Comparison of ENCODE assay signal across 8 mouse cellular contexts in genomic region chr1:151564377-151564776, GRCm38 (mm10). TPM values are rescaled to one million over a fixed set of nuclear protein-coding genes. Genes with fewer than 3 reads are reported as not detected.
DNase-seq lines count a peak whose midpoint lies in the region; ATAC-seq lines count a peak whose summit lies in the region.

No protein-coding gene starts in this region.

- peak; percentile 85 to 92 for DNase-seq in adrenal gland, adult 18-20 months (ENCODE audit: low spot score in 2 of 2)
- DNase-seq in embryo, embryonic 10 days (ENCODE audit: low spot score) = peak; percentile 86
- DNase-seq in gastrocnemius, postnatal 14 days = peak; percentile 89
- peak; percentile 83 for DNase-seq in kidney, adult 18-20 months
- peak; percentile 84 for DNase-seq in left cerebral cortex, postnatal 4 days
- DNase-seq in midbrain, embryonic 14.5 days = peak; percentile 79
- DNase-seq in skeletal muscle tissue, adult 2 months (ENCODE audit: low read depth, low spot score) = peak; percentile 61
- DNase-seq in yolk sac, embryonic 10.5 days (ENCODE audit: low spot score) = peak; percentile 77

- no peak overlapping the region for H3K9ac ChIP-seq in midbrain, embryonic 14.5 days (replicated peaks; ENCODE audit: low read length)

- no peaks in the 10 kb centered on the region for H3K4me1 ChIP-seq in midbrain, embryonic 14.5 days (ENCODE audit: control insufficient read depth, insufficient read depth, low read length)

- no peaks in the 10 kb centered on the region for H3K36me3 ChIP-seq in midbrain, embryonic 14.5 days (ENCODE audit: control insufficient read depth, insufficient read depth, low read length)

- WGBS in midbrain, embryonic 14.5 days = 16% methylated on average over 12 of the region's 12 CpGs

- no peak overlapping the region for H3K27ac ChIP-seq in midbrain, embryonic 14.5 days (replicated peaks; ENCODE audit: low read depth, low read length)

- H3K4me2 ChIP-seq in midbrain, embryonic 14.5 days (ENCODE audit: low read length) = 0 out of 2 replicates have a peak overlapping the region, but pooled peaks have one; percentile 4

- H3K4me3 ChIP-seq in midbrain, embryonic 14.5 days (replicated peaks; ENCODE audit: low read depth, low read length) = no peak overlapping the region

- intact Hi-C loops in gastrocnemius, postnatal 14 days (cut with DNase I; ENCODE audit: low total_unique reads) = no loop called here
- intact Hi-C loops in left cerebral cortex, postnatal 4 days (cut with DNase I) = loop anchor here (5.0 kb wide), 1 partner anchor 143 kb away; no protein-coding TSS in a partner anchor

- ATAC-seq in midbrain, embryonic 14.5 days (ENCODE audit: low FRiP score, low TSS enrichment) = no peak

- H3K27me3 ChIP-seq in midbrain, embryonic 14.5 days (ENCODE audit: control insufficient read depth, insufficient read depth, low read length) = no peaks in the 10 kb centered on the region

- no peaks in the 10 kb centered on the region for H3K9me3 ChIP-seq in midbrain, embryonic 14.5 days (ENCODE audit: control insufficient read depth, low read length)

RNA-seq across cellular contexts. Expression of gene Fam129a, which starts 6.6 kb away (rescaled TPM):
- 100 to 1,000 TPM; 124 to 180 TPM for total RNA-seq in adrenal gland, adult 18-20 months (2021)
- 10 to 100 TPM; 25.0 to 29.4 TPM for total RNA-seq in gastrocnemius, postnatal 14 days (2021)
- 1 to 10 TPM; 2.6 to 5.3 TPM for total RNA-seq in left cerebral cortex, postnatal 4 days (2021)
- 0.23 and 0.93 TPM in 2 replicates for polyA plus RNA-seq in midbrain, embryonic 14.5 days (2014; fragmentation: Nextera tagmentation; extraction: Ambion mirVana)

Comparison
In these comparisons a context has a peak if more than half of its experiments do, and no peak if none do; other contexts are left out.
1. RNA of gene Fam129a, which starts 6.6 kb away (total RNA-seq): 124 to 180 TPM in adrenal gland, adult 18-20 months and 25.0 to 29.4 TPM in gastrocnemius, postnatal 14 days; 2.6 to 5.3 TPM in left cerebral cortex, postnatal 4 days; every median in the first group is over 4 times any median in the second.
2. Peak in every context shown above with its lines, with median percentiles within 50 percentile points of each other: DNase-seq.